Mouse (Mus musculus): ENCODE measurements around the gene Usp15. TPM values are rescaled to one million over a fixed set of nuclear protein-coding genes. Genes with fewer than 3 reads are reported as not detected.
A peak's percentile ranks its signal among the peaks of the same experiment; 100 is the strongest.
"Not testable (repeated sequence)": the region's sequence is repeated elsewhere in the genome, so short reads cannot be mapped to it uniquely, and the experiment has no call there.

Usp15 gene
- total RNA-seq (2021) = 10 to 100 TPM; 90.2 to 97.7 TPM

GRCm38 (mm10) chr10:123196835-123197559 is at the start of gene Usp15:
Gene Usp15 (minus strand): TSS chr10:123196995.
- peak; percentile 87 to 93 for DNase-seq (ENCODE audit: extremely low spot score in 1 of 2, low spot score in 1 of 2)

GRCm38 (mm10) chr10:123229420-123229819 is 32.6 kb upstream of the Usp15 start:
- no peak for DNase-seq (ENCODE audit: extremely low spot score in 1 of 2, low spot score in 1 of 2)

GRCm38 (mm10) chr10:123222785-123223184 is 26.0 kb upstream of the Usp15 start:
- no peak for DNase-seq (ENCODE audit: extremely low spot score in 1 of 2, low spot score in 1 of 2)

GRCm38 (mm10) chr10:123209517-123209916 is 12.7 kb upstream of the Usp15 start:
- no peak for DNase-seq (ENCODE audit: extremely low spot score in 1 of 2, low spot score in 1 of 2)

- DNase-seq (ENCODE audit: extremely low spot score in 1 of 2, low spot score in 1 of 2) = no peak
Observed at GRCm38 (mm10) chr10:123208336-123208735, 11.5 kb upstream of the Usp15 start.

GRCm38 (mm10) chr10:123206074-123206473 is 9.3 kb upstream of the Usp15 start:
- DNase-seq (ENCODE audit: extremely low spot score in 1 of 2, low spot score in 1 of 2) = no peak

GRCm38 (mm10) chr10:123205364-123205763 is 8.6 kb upstream of the Usp15 start:
- DNase-seq (ENCODE audit: extremely low spot score in 1 of 2, low spot score in 1 of 2) = not testable (repeated sequence)

GRCm38 (mm10) chr10:123201981-123202758 is 5.4 kb upstream of the Usp15 start:
- no peak for DNase-seq (ENCODE audit: extremely low spot score in 1 of 2, low spot score in 1 of 2)

- DNase-seq (ENCODE audit: extremely low spot score in 1 of 2, low spot score in 1 of 2) = no peak
Observed at GRCm38 (mm10) chr10:123201436-123201835, 4.6 kb upstream of the Usp15 start.

- DNase-seq (ENCODE audit: extremely low spot score in 1 of 2, low spot score in 1 of 2) = no peak
Observed at GRCm38 (mm10) chr10:123200996-123201395, 4.2 kb upstream of the Usp15 start.

- no peak for DNase-seq (ENCODE audit: extremely low spot score in 1 of 2, low spot score in 1 of 2)
Observed at GRCm38 (mm10) chr10:123200320-123200659, 3.5 kb upstream of the Usp15 start.

GRCm38 (mm10) chr10:123199615-123200319 is 3.0 kb upstream of the Usp15 start:
- no peak for DNase-seq (ENCODE audit: extremely low spot score in 1 of 2, low spot score in 1 of 2)

GRCm38 (mm10) chr10:123199119-123199518 is 2.3 kb upstream of the Usp15 start:
- no peak for DNase-seq (ENCODE audit: extremely low spot score in 1 of 2, low spot score in 1 of 2)

GRCm38 (mm10) chr10:123198183-123198582 is 1.4 kb upstream of the Usp15 start:
- DNase-seq (ENCODE audit: extremely low spot score in 1 of 2, low spot score in 1 of 2) = no peak

GRCm38 (mm10) chr10:123195961-123196834 is 597 bp downstream of the Usp15 start:
- DNase-seq (ENCODE audit: extremely low spot score in 1 of 2, low spot score in 1 of 2) = peak in 1 of 2 experiments; percentile 19

GRCm38 (mm10) chr10:123195501-123195900 is 1.3 kb downstream of the Usp15 start:
- DNase-seq (ENCODE audit: extremely low spot score in 1 of 2, low spot score in 1 of 2) = no peak

- DNase-seq (ENCODE audit: extremely low spot score in 1 of 2, low spot score in 1 of 2) = no peak
Observed at GRCm38 (mm10) chr10:123191038-123191437, 5.8 kb downstream of the Usp15 start.

GRCm38 (mm10) chr10:123187337-123187736 is 9.5 kb downstream of the Usp15 start:
- no peak for DNase-seq (ENCODE audit: extremely low spot score in 1 of 2, low spot score in 1 of 2)

GRCm38 (mm10) chr10:123185907-123186306 is 10.9 kb downstream of the Usp15 start:
- no peak for DNase-seq (ENCODE audit: extremely low spot score in 1 of 2, low spot score in 1 of 2)

- no peak for DNase-seq (ENCODE audit: extremely low spot score in 1 of 2, low spot score in 1 of 2)
Observed at GRCm38 (mm10) chr10:123183743-123184142, 13.1 kb downstream of the Usp15 start.

Measured in layer of hippocampus, postnatal 25 days (tissue).